Mouse (Mus musculus) ES-E14 (cell line): ENCODE measurements around the gene Olfr178. TPM values are rescaled to one million over a fixed set of nuclear protein-coding genes. Genes with fewer than 3 reads are reported as not detected.

Source experiments
- DNase-seq: peaks from one replicate; pipeline ENCODE4 v3.0.0-alpha.2; 2013; ENCODE audit warnings: low read depth, low spot score
- H3K27ac ChIP-seq: 2 replicates; pipeline ENCODE4 v1.5.1; 2012; ENCODE audit warnings: low read depth, mild to moderate bottlenecking, low read length, moderate library complexity, mixed read lengths; ENCODE audit not compliant: poor library complexity, insufficient read depth, severe bottlenecking
- H3K36me3 ChIP-seq: 2 replicates; pipeline ENCODE4 v1.6.1; 2012; ENCODE audit warnings: mild to moderate bottlenecking, low read length, moderate library complexity, mixed read lengths; ENCODE audit not compliant: control insufficient read depth, poor library complexity, insufficient read depth, severe bottlenecking
- H3K4me1 ChIP-seq, 2 experiments: fragments of 150-350 bp in 1 of 2; sonication (generic) in 1 of 2; 2 replicates each; pipeline ENCODE4 v1.6.1; 2012; ENCODE audit warnings: low read length in 2 of 2, mild to moderate bottlenecking in 1 of 2, mixed read lengths in 1 of 2; ENCODE audit not compliant: control insufficient read depth in 2 of 2, insufficient read depth in 2 of 2, poor library complexity in 1 of 2
- H3K4me3 ChIP-seq, 2 experiments: fragments of 150-350 bp in 1 of 2; sonication (generic) in 1 of 2; 2 replicates each; pipeline ENCODE4 v1.5.1; 2012; ENCODE audit warnings: low read length in 2 of 2, low read depth in 1 of 2, mild to moderate bottlenecking in 1 of 2, mixed read lengths in 1 of 2; ENCODE audit not compliant: insufficient read depth in 1 of 2, poor library complexity in 1 of 2, severe bottlenecking in 1 of 2
- H3K9ac ChIP-seq: 2 replicates; pipeline ENCODE4 v1.6.1; 2012; ENCODE audit warnings: low read depth, mild to moderate bottlenecking, low read length, mixed read lengths; ENCODE audit not compliant: poor library complexity, insufficient read depth, severe bottlenecking
- H3K9me3 ChIP-seq: fragments of 150-350 bp; sonication (generic); 2 replicates; pipeline ENCODE4 v1.6.1; 2012; ENCODE audit warnings: low read depth, mild to moderate bottlenecking, low read length; ENCODE audit not compliant: control insufficient read depth, insufficient read depth
- CHD2 ChIP-seq: IDR thresholded peaks from 2 replicates; pipeline ENCODE4 v1.6.1; 2014; ENCODE audit warnings: mild to moderate bottlenecking, low read depth, low read length, inconsistent platforms
- HCFC1 ChIP-seq: IDR thresholded peaks from 2 replicates; pipeline ENCODE4 v1.6.1; 2012; ENCODE audit warnings: low read length, inconsistent platforms, borderline replicate concordance; ENCODE audit not compliant: insufficient read depth
- MAFK ChIP-seq: IDR thresholded peaks from 2 replicates; pipeline ENCODE4 v1.6.1; 2014; ENCODE audit warnings: mild to moderate bottlenecking, low read depth, low read length, inconsistent platforms; ENCODE audit not compliant: insufficient read depth
- ZC3H11A ChIP-seq: IDR thresholded peaks from 2 replicates; pipeline ENCODE4 v1.6.1; 2012; ENCODE audit warnings: low read depth, mild to moderate bottlenecking, inconsistent platforms, low read length, borderline replicate concordance
- ZNF384 ChIP-seq: IDR thresholded peaks from 2 replicates; pipeline ENCODE4 v1.6.1; 2012; ENCODE audit warnings: low read depth, low read length, inconsistent platforms
- in situ Hi-C, 2 experiments: fragments of 600-800 bp; cut with MboI; formaldehyde crosslinking; loops; one replicate each; pipeline ENCODE4 v1.15.1; 2025; ENCODE audit warnings: low sequenced_read_pairs in 2 of 2, inconsistent platforms in 1 of 2; ENCODE audit not compliant: unreplicated experiment in 2 of 2
- total RNA-seq: library from RNA; depleted of rRNA; stranded (reverse); fragments of 300-350 nt; gene quantifications from 2 replicates; pipeline ENCODE4 v1.2.3, GENCODE M21; 2012; rRNA removed

Gene Olfr178
- total RNA-seq, 1 experiment = not detected

DNA sequence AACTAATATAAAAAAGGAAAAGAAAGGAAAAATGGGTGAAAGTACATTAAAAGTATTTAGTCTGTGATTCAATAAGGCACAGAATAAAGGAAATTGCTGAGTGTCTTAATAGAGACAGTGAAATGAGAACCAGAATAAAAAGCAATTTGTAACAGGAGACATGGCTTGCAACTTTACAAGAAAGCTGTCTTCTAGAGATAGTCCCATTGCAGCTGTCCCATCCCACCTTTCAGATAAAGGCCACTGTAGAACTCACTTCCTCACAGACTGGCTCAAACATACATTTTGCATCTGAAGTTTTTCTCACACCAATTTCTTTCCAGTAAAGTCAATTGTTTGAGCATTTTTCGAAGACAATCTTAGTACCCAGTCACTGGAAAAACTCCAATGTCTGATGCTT lies 30.4 kb downstream of the Olfr178 start:
- TF ChIP-seq ZNF384 = no peak
- no peak for TF ChIP-seq ZC3H11A
- no peak for TF ChIP-seq HCFC1
- no peak for TF ChIP-seq MAFK
- no peak for TF ChIP-seq CHD2
- Histone ChIP-seq H3K9ac (no peak overlapping the region), H3K9me3 (no peaks in the 10 kb centered on the region), H3K4me1 (no peaks in the 10 kb centered on the region), H3K27ac (no peak overlapping the region), H3K36me3 (no peaks in the 10 kb centered on the region), H3K4me3 (no peak overlapping the region)
- in situ Hi-C loops = no loop called here
- DNase-seq = no peak

DNA sequence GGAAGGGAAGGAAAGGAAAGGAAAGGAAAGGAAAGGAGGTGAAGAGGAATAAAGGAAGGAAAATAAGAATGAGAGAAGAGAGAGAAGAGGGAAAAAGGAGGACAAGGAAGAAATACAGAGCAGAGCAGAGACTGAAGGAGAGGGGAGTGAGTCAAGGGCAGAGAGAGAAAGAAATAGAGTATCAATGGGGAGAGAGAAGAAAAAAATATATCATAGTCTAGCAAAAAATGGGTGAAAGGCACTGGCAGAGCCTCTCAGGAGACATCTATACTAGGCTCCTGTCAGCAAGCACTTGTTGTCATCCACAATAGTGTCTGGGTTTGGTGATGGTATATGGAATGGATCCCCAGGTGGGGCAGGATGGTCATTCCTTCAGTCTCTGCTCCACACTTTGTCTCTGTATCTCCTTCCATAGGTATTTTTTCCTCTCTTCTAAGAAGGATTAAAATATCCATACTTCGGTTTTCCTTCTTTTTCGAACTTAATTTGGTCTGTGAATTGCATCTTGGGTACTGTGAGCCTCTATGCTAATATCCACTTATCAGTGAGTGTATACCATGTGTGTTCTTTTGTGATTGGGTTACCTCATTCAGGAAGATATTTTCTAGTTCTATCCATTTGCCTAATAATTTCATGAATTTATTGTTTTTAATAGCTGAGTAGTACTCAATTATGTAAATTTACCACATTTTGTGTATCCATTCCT lies 31.7 kb downstream of the Olfr178 start:
- TF ChIP-seq MAFK (no peak), HCFC1 (no peak), ZC3H11A (no peak), CHD2 (no peak), ZNF384 (no peak)
- in situ Hi-C loops = no loop called here
- no peak overlapping the region for H3K27ac ChIP-seq

More for the DNA sequence above, 31.7 kb downstream of the Olfr178 start:
- H3K36me3 ChIP-seq = no peaks in the 10 kb centered on the region
- DNase-seq = no peak
- H3K9me3 ChIP-seq = no peaks in the 10 kb centered on the region
- H3K9ac ChIP-seq = no peak overlapping the region
- no peaks in the 10 kb centered on the region for H3K4me1 ChIP-seq
- H3K4me3 ChIP-seq = no peak overlapping the region

Other genes with a start within 250 kb of the Olfr178 start
- 16.8 and 17.8 TPM in 2 replicates for gene Cpox, start 221.8 kb downstream of the Olfr178 start, total RNA-seq
- gene Gpr15, start 173.0 kb downstream of the Olfr178 start, total RNA-seq = not detected in 2 replicates
- 30.0 and 32.4 TPM in 2 replicates for gene Cldnd1, start 164.2 kb downstream of the Olfr178 start, total RNA-seq
- gene Olfr172, start 128.9 kb downstream of the Olfr178 start, total RNA-seq = not detected in 2 replicates
- gene Olfr173, start 91.8 kb downstream of the Olfr178 start, total RNA-seq = not detected in 2 replicates
- not detected in 2 replicates for gene Olfr175-ps1, start 65.3 kb downstream of the Olfr178 start, total RNA-seq
- not detected in 2 replicates for gene Olfr177, start 17.3 kb downstream of the Olfr178 start, total RNA-seq
- gene Olfr181, start 36.7 kb upstream of the Olfr178 start, total RNA-seq = not detected in 2 replicates
- gene Olfr180, start 37.3 kb upstream of the Olfr178 start, total RNA-seq = not detected in 2 replicates
- gene Olfr183, start 103.3 kb upstream of the Olfr178 start, total RNA-seq = not detected in 2 replicates
- gene Olfr186, start 138.2 kb upstream of the Olfr178 start, total RNA-seq = not detected in 2 replicates
- gene Olfr187, start 147.7 kb upstream of the Olfr178 start, total RNA-seq = not detected in 2 replicates
- not detected in 2 replicates for gene Olfr190, start 185.9 kb upstream of the Olfr178 start, total RNA-seq
- gene Olfr191, start 197.8 kb upstream of the Olfr178 start, total RNA-seq = not detected in 2 replicates
- gene Olfr193, start 219.8 kb upstream of the Olfr178 start, total RNA-seq = not detected in 2 replicates
- gene Olfr194, start 229.0 kb upstream of the Olfr178 start, total RNA-seq = not detected in 2 replicates